Mouse (Mus musculus) heart, postnatal 0 days (tissue): ENCODE results near the gene Med20.

Experiments used
- CTCF ChIP-seq: IDR thresholded peaks from 2 replicates; pipeline ENCODE4 v1.5.1; 2016; ENCODE audit warnings: antibody characterized with exemption, control low read depth, low read depth
- EP300 ChIP-seq: IDR thresholded peaks from 2 replicates; pipeline ENCODE4 v1.6.1; 2016; ENCODE audit warnings: antibody characterized with exemption, low read depth

- TF ChIP-seq CTCF, result no peak
- no peak for TF ChIP-seq EP300
Observed at GRCm38 (mm10) chr17:47574028-47574427, 37.4 kb upstream of the Med20 start.
